ENCODE assay signal across 12 mouse cellular contexts in the genomic region with DNA sequence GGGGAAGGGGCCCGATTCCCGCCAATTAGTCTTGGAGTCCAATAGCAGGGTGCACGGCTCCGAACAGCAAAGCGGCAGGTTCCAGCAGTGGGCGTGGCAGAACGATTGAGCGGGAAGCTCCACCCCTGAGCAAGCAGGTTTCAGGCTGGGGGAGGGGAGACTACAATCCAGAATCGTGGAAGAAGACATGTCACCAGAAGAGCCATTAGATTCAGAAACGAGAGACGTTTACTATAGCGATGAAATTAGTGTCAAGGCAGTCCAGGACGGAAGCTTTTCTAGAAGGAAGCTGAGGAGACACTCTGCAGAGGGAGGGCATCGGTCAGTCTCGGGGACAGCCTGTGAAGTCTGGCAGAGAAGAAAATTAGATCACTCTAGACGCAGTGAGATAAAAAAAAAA. TPM values are rescaled to one million over a fixed set of nuclear protein-coding genes. Genes with fewer than 3 reads are reported as not detected.
DNase-seq lines count a peak whose midpoint lies in the region; ATAC-seq and TF ChIP-seq lines count a peak whose summit lies in the region.
"Not testable (repeated sequence)": the region's sequence is repeated elsewhere in the genome, so short reads cannot be mapped to it uniquely, and the experiment has no call there.
"Had no signal": no experiment of that assay in that cellular context is flagged by ENCODE, and none has a peak within 500 bp of the region (broad histone marks: within the 10 kb centered on the region; RNA-seq: fewer than 3 reads in every experiment).

No protein-coding gene starts in this region.

- peak overlapping the region; percentile 15; the same call in 1 of the 2 replicates for H3K4me3 ChIP-seq in bone marrow macrophage, adult 2 months (ENCODE audit: insufficient read depth, low read length)
- H3K4me3 ChIP-seq in erythroblast, embryonic 14.5 days (replicated peaks), result peak overlapping the region; percentile 50
- peak overlapping the region; percentile 47 for H3K4me3 ChIP-seq in heart, embryonic 15.5 days
- H3K4me3 ChIP-seq in left cerebral cortex, adult 2 months, result peak overlapping the region; percentile 38
- H3K4me3 ChIP-seq in liver, embryonic 15.5 days (replicated peaks), result peak overlapping the region; percentile 35
- H3K4me3 ChIP-seq in midbrain, embryonic 15.5 days, result peak overlapping the region; percentile 36
- peak overlapping the region; percentile 34 for H3K4me3 ChIP-seq in stomach, embryonic 15.5 days (replicated peaks)

- not testable (repeated sequence) for H3K9me3 ChIP-seq in erythroblast, embryonic 14.5 days (ENCODE audit: control insufficient read depth, low read length); heart, embryonic 15.5 days (replicated peaks); liver, embryonic 15.5 days (replicated peaks); midbrain, embryonic 15.5 days; stomach, embryonic 15.5 days

- H3K36me3 ChIP-seq in erythroblast, embryonic 14.5 days (ENCODE audit: control insufficient read depth); heart, embryonic 15.5 days; liver, embryonic 15.5 days (replicated peaks); midbrain, embryonic 15.5 days (replicated peaks); stomach, embryonic 15.5 days: not testable (repeated sequence)

- H3K27me3 ChIP-seq in erythroblast, embryonic 14.5 days (ENCODE audit: control insufficient read depth); heart, embryonic 15.5 days; liver, embryonic 15.5 days; midbrain, embryonic 15.5 days (replicated peaks); stomach, embryonic 15.5 days (replicated peaks): not testable (repeated sequence)

- WGBS in heart, embryonic 15.5 days, result 2% methylated on average over 16 of the region's 16 CpGs
- WGBS in liver, embryonic 15.5 days (ENCODE audit: insufficient replicate concordance), result 6% methylated on average over 16 of the region's 16 CpGs
- 2% methylated on average over 16 of the region's 16 CpGs for whole genome bisulfite sequencing in midbrain, embryonic 15.5 days
- 4% methylated on average over 16 of the region's 16 CpGs for WGBS in stomach, embryonic 15.5 days

- TF ChIP-seq POLR2A in bone marrow macrophage, adult 2 months (IDR thresholded peaks at IDR 0.05; ENCODE audit: borderline replicate concordance, low read depth, low read length), result not testable (repeated sequence)

- ATAC-seq in heart, embryonic 15.5 days (replicated peaks; ENCODE audit: insufficient number of reproducible peaks, insufficient read depth, low FRiP score, low read depth); liver, embryonic 15.5 days (ENCODE audit: insufficient read depth); stomach, embryonic 15.5 days (ENCODE audit: insufficient read depth, low FRiP score, low read depth): not testable (repeated sequence)
- peak; percentile 30; the same call in 1 of the 2 replicates for ATAC-seq in midbrain, embryonic 15.5 days (replicated peaks)

- not testable (repeated sequence) for H3K27ac ChIP-seq in bone marrow macrophage, adult 2 months (ENCODE audit: insufficient read depth, low read depth, low read length); heart, embryonic 15.5 days; liver, embryonic 15.5 days (replicated peaks); midbrain, embryonic 15.5 days; stomach, embryonic 15.5 days
- H3K27ac ChIP-seq in left cerebral cortex, adult 2 months, result peak overlapping the region; percentile 47; the same call in 1 of the 2 replicates

- peak; percentile 12 for DNase-seq in kidney, adult 11 months
- DNase-seq in left cerebral cortex, adult 2 months (ENCODE audit: extremely low spot score in 1 of 2, low spot score in 2 of 2), result not testable (repeated sequence)

- not testable (repeated sequence) for H3K4me1 ChIP-seq in bone marrow macrophage, adult 2 months (ENCODE audit: control insufficient read depth, insufficient read depth, low read length); erythroblast, embryonic 14.5 days (ENCODE audit: control insufficient read depth); heart, embryonic 15.5 days (replicated peaks); midbrain, embryonic 15.5 days; stomach, embryonic 15.5 days
- H3K4me1 ChIP-seq in liver, embryonic 15.5 days (replicated peaks), result peaks cover 11% of the 10 kb centered on the region; the same call in 1 of the 2 replicates

- H3K9ac ChIP-seq in heart, embryonic 15.5 days; liver, embryonic 15.5 days; midbrain, embryonic 15.5 days; stomach, embryonic 15.5 days: not testable (repeated sequence)

- not testable (repeated sequence) for TF ChIP-seq CTCF in bone marrow macrophage, adult 2 months (IDR thresholded peaks at IDR 0.05; ENCODE audit: low read depth, low read length); left cerebral cortex, adult 2 months (IDR thresholded peaks at IDR 0.05)

- intact Hi-C loops in left cerebral cortex, adult 2 months (cut with DNase I), result not testable (repeated sequence)

- H3K4me2 ChIP-seq in heart, embryonic 15.5 days, result peak overlapping the region; percentile 70
- H3K4me2 ChIP-seq in liver, embryonic 15.5 days, result peak overlapping the region; percentile 61
- peak overlapping the region; percentile 53 for H3K4me2 ChIP-seq in midbrain, embryonic 15.5 days
- peak overlapping the region; percentile 71 for H3K4me2 ChIP-seq in stomach, embryonic 15.5 days

RNA-seq across cellular contexts. Expression of a gene that starts 7.8 kb away (rescaled TPM):
- polyA plus RNA-seq in bone marrow macrophage, adult 2 months (2012; ENCODE audit: insufficient read depth, insufficient read length, missing spikeins), result not detected in 2 replicates
- polyA plus RNA-seq in erythroblast, embryonic 14.5 days (2012), result not detected in 2 replicates
- polyA plus RNA-seq in heart, embryonic 15.5 days (2015; fragmentation: Nextera tagmentation; extraction: Ambion mirVana), result 0.24 and 0.38 TPM in 2 replicates
- total RNA-seq in left cerebral cortex, adult 2 months (2021), result not detected
- polyA plus RNA-seq in liver, embryonic 15.5 days (2015; fragmentation: Nextera tagmentation; extraction: Ambion mirVana), result not detected in 2 replicates
- not detected in 2 replicates for polyA plus RNA-seq in midbrain, embryonic 15.5 days (2015; fragmentation: Nextera tagmentation; extraction: Ambion mirVana)
- polyA plus RNA-seq in stomach, embryonic 15.5 days (2015; fragmentation: Nextera tagmentation; extraction: Ambion mirVana), result not detected in 2 replicates
- total RNA-seq: adrenal gland, adult 18-20 months; ES-E14; heart, adult 8-10 months; megakaryocyte, adult 5-6 weeks had no signal

RNA-seq across cellular contexts. Expression of a gene that starts 32.9 kb away (rescaled TPM):
- 4.0 and 4.3 TPM in 2 replicates for polyA plus RNA-seq in bone marrow macrophage, adult 2 months (2012; ENCODE audit: insufficient read depth, insufficient read length, missing spikeins)
- 0.01 and 0.02 TPM in 2 replicates for polyA plus RNA-seq in erythroblast, embryonic 14.5 days (2012)
- polyA plus RNA-seq in heart, embryonic 15.5 days (2015; fragmentation: Nextera tagmentation; extraction: Ambion mirVana), result 4.0 and 4.5 TPM in 2 replicates
- total RNA-seq in left cerebral cortex, adult 2 months (2021), result 1 to 10 TPM; 2.1 to 3.4 TPM
- polyA plus RNA-seq in liver, embryonic 15.5 days (2015; fragmentation: Nextera tagmentation; extraction: Ambion mirVana), result 1.9 TPM in 2 replicates
- polyA plus RNA-seq in midbrain, embryonic 15.5 days (2015; fragmentation: Nextera tagmentation; extraction: Ambion mirVana), result 3.5 and 4.0 TPM in 2 replicates
- 5.2 and 6.5 TPM in 2 replicates for polyA plus RNA-seq in stomach, embryonic 15.5 days (2015; fragmentation: Nextera tagmentation; extraction: Ambion mirVana)
